Mouse (Mus musculus) kidney, postnatal 36 days (tissue): ENCODE data around the gene Olfr1337.
"Not testable (repeated sequence)": the region's sequence is repeated elsewhere in the genome, so short reads cannot be mapped to it uniquely, and the experiment has no call there.

Experiments used
- DNase-seq, 2 experiments: peaks; one replicate each; pipeline ENCODE4 v3.0.0; 2021 to 2022; ENCODE audit warnings: mixed read lengths in 2 of 2

The Olfr1337 gene

DNA sequence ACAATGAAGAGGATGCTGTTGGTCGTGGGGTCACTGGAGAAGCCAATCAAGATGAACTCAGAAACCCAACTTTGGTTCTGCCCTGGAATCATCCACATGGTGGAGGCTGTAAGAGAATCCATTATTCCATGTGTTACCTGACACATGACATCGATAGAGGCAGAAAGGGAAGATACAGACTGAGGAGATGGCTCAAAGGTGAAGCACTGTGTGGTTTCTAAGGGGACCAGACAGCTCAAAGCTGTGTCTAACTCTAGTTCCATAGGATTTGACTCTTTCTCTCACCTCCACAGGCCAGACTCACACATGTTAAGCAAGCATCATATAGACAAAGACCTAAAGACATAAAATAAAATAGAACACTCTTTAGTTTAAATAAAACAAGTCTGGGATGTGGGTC, at the start of gene Olfr1337:
Gene Olfr1337, minus strand, starts transcription at position 101 of the 400 bp plus-strand sequence.
- no peak for DNase-seq

DNA sequence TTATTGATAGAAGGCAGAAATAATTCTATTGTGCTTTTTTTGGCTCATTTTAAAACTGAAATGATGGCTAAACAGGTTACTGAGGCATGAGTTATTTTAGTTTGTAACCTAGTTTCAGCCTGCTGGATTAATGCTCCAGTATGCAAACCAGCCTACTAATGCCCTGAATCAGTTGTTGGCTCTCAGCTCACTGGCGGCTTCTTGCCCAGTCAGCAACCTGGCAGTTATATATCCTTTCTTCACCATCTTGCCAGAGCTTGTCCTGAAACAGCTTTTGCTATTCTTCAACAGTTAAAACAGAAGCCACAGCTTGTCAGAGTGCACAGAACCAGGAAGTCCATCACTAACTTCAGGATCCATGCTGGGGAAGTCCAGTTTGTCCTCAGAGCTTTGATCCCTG, 36.5 kb upstream of the Olfr1337 start:
- no peak for DNase-seq

DNA sequence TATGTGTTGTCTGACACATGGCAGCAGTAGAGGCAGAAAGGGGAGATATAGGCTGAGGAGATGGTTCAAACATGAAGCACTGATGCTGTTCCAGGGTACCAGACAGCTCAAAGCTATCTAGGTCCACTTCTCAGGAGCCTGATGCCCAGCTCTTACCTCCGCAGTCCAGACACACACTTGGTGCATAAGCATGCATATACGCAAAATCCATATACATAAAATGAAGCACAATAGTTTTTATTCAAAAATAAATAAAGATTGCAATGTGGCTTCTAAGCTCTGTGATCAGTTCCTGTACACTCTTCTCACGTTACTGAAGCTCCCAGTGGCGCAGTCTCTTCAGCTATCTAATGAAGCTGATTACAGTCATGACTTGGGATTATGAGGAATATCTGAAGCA, 27.5 kb upstream of the Olfr1337 start, which contains the start of gene Olfr1335:
Gene Olfr1335, minus strand, starts transcription at position 101 of the 400 bp plus-strand sequence.
- no peak for DNase-seq

DNA sequence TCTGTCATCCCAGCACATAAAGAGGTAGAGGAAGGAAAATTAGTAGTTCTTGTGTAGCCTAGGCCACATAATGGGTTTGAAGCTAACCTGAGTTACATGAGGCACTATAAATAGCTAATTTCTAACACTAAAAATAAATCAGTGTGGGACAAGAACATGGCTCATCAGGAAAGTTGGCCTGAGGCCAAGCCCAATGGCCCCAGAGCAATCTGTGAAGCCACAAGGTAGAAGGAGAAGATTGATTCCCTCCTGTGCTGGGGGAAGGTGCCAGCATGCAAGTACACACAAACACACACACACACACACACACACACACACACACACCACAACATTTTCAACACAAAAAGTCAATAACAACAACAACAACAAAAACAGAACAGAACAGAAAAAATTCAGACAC, 10.4 kb upstream of the Olfr1337 start:
- DNase-seq: not testable (repeated sequence)

DNA sequence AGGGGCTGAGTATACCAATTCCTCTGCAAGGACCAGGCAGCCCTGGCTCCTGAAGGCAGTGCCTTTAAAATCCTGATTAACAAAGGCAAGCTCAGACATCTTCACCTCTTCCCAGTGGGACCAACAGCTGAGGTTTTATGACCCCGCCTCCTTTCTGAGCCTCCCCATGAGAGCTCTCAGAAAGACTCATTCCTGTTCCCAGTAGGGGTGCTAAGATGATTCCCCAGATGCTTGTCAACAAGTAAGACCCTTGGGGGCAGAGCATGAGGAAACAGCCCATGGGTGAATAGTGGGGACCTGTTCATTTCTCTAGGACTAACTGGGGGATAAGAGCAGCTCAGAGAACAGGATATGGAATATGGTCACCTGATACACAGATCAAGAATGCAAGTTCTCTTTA, 23.7 kb downstream of the Olfr1337 start, which contains the start of gene Olfr1338:
Gene Olfr1338, minus strand, starts transcription at position 101 of the 400 bp plus-strand sequence.
- DNase-seq: no peak

DNA sequence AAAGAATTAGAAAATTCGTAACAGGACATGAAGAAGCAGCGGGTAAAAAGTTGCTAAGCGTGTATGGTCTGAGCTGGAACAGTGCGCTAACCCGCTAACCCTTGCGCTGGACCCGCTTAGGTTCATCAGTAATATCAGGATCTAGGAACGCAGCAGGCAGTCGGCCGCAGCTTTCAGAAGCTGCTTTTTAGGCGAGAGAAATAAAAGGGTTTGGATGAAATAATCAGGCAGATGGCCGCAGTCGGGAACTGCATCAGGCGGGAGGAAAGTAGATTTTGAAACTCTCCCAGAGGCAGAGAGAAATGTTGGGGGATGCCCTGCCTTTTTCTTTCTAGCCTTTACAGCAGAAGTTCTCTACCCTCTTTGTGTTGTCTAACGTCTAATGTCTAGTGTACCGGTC, 40.5 kb downstream of the Olfr1337 start:
- no peak for DNase-seq

DNA sequence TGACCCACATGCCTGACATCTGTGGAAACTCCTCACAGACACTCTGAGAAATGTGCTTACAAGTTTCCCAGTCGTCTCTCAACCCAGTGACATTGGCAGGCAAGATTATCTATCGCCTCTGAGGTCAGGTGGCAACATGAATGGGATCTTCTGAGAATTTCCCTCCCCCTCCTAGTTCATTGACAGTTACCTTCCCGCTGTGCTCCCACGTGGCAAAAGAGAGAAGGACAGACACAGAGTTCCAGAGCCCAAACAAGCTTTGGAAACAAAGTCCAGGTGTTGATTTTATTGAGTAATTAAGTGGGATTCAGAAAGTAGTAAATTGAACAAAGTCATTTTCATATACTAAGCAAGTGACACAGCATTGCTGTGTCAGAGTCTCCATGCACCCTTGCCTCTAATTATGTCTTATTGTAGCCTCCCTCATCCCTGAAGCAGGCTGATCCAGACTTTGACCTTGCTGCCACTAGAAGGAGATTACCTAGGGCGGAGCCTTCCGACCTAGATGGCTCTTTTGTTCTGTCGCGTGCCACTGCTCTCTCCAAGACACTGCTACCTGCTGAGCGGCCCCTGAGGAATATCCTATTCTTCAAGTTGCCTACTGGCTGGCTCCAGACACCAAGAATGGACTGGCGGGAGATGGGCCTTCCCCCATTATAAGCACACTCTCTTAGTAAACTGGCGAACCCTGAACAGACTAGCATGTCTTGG, 41.2 kb downstream of the Olfr1337 start:
- no peak for DNase-seq

DNA sequence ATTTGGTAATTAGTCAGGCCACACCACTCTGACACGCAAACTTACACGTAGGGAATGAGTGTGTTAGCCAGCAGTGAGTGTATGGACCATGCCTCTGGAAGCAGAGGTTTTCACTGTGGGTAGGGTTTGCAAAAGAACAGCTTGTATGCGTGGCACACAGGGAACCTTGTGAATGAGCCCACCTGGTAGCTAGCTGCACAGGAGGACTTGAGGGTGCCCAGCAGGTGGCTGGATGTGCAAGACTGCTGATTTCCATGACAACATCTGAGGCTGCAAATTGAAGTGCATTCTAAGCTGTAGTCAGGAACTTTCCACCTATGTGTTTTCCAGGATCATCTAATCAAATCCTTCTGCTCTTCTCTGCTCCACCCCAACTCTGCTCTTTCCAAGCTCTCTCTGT, 42.8 kb downstream of the Olfr1337 start:
- no peak for DNase-seq

DNA sequence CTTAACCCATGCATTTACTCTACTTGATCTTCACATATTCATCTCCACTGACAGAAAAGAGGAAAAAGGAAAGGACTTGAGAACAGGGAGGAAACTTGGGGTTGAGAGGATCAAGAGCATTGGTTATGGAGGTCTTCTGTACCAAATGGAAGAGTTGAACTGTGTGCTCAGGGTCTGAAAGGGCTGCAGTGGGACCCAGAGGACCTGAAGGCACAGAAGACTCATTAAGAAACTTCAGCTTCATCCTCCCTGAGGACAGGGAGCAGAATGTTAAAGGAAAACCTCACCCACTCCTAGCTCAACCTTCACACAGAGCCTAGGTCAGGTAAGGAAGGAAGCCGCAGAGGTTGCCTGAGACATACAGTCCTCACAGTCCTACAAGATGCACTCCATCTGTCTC, 50.5 kb downstream of the Olfr1337 start, which contains the start of gene Olfr1339:
Gene Olfr1339, plus strand, starts transcription at position 301 of the 400 bp plus-strand sequence.
- DNase-seq: no peak
